Mouse (Mus musculus) bone marrow, adult 2 months (tissue): ENCODE measurements around the gene Serpinb9.

ENCODE experiments used
- CTCF ChIP-seq: fragments of 200-500 bp; IDR thresholded peaks from 2 replicates; pipeline ENCODE4 v1.5.1; 2011; ENCODE audit warnings: low read length, control low read depth; ENCODE audit not compliant: control insufficient read depth, insufficient read depth
- POLR2A ChIP-seq: fragments of 200-500 bp; IDR thresholded peaks from 2 replicates; pipeline ENCODE4 v1.6.1; 2011; ENCODE audit warnings: low read depth, mild to moderate bottlenecking, control low read depth, low read length, borderline replicate concordance; ENCODE audit not compliant: control insufficient read depth

DNA sequence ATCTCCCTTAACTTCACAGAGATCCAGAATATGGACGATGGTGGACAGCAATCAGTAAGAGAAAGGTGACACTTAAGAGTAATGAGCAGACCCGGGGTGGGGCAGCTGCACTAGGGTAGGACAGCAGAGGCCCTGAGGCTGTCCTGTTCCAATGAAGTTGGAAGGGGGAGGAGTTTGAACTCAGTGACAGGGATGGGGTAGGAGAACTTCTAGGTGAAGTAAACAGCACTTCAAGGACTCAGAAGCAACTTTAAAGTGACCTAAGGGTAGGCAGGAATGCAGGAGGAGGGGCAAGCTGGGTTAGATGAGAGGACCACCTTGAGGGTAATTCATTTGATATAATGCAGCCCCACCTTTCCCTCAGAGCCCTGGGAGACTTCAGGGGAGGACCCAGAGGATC, 25.1 kb downstream of the Serpinb9 start:
- TF ChIP-seq CTCF: no peak
- no peak for TF ChIP-seq POLR2A
